Mouse (Mus musculus) layer of hippocampus, postnatal 36 days (tissue): ENCODE results near the gene Cdh23. TPM values are rescaled to one million over a fixed set of nuclear protein-coding genes. Genes with fewer than 3 reads are reported as not detected.
"Not testable (repeated sequence)": the region's sequence is repeated elsewhere in the genome, so short reads cannot be mapped to it uniquely, and the experiment has no call there.

Experiments
- DNase-seq, 2 experiments: peaks; one replicate each; pipeline ENCODE4 v3.0.0; 2022
- total RNA-seq, 2 experiments: library from RNA; stranded (reverse); gene quantifications; 2 replicates each; pipeline ENCODE4 v1.2.3; 2021

The Cdh23 gene
- total RNA-seq, result 1 to 10 TPM; 1.7 to 3.5 TPM

DNA sequence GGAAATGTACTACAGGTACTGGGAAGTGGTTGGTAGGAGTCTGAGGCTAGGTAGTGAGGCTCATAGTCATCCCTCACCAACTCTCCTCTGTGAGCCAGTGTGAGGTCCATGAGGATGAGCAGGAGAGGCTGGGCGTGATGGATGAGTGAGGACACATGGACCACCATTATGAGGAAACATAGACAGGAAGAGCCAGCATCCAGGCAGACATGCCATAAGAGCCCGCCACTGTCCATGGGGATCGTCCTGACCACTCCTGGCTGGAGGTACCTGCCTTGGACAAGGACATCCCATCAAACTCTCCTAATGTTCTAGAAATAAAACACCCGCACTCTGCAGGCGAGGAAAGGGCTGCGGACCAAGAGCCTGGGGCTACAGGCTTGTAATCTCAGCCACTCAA, at the start of gene Cdh23:
Cdh23 (minus strand) TSS at position 101 of the 400 bp plus-strand sequence.
- no peak for DNase-seq

DNA sequence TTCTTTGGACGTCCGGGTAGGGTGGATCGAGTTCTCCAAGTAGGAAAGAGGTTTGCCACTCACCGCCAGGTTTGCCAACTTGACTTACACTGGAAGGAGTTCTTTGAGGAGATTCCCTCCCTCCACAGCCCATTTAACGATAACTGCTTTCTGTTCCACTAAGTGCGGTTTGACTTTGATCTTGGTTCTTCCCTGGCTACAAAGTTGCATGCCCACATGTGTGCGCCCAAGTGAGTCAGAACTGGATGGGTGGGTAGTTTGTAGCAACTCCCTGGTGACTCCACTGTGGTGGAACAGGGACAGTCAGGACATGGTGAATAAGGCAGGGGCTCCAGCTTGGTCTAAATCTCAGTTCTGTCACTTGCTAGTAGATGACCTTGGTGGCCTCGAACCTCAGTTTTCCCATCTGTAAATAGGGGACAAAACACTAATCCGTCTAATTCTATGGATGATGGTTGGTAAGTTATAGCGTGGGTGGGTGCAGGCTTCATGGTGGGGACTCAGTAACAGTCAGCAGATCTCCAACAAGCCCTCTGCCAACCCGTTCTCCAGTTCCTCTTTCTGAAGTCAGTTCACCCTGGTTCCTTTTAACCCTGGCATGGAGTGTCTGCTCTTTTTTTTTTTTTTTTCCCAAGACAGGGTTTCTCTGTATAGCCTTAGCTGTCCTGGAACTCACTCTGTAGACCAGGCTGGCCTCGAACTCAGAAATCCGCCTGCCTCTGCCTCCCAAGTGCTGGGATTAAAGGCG, 48.4 kb upstream of the Cdh23 start:
- DNase-seq, result no peak

DNA sequence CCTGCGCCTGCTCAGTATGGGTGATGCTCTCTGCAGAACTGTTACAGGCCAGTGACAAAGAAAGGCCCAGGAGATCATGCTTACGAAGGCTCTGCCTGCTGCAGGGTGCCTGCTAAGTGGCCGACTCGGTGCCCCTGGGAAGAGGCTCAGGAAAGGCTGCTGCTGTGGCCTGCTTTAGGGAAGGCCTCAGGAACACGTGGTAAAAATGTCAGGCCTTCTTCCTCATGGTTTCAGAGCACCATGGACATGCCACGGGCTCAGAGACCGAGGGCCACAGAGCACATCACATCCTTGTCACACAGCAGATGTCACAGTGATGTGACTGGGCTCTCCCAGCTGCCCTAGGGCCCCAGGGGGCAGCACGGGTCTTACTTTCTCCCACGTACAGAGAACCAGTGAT, 47.4 kb upstream of the Cdh23 start:
- DNase-seq, result no peak

DNA sequence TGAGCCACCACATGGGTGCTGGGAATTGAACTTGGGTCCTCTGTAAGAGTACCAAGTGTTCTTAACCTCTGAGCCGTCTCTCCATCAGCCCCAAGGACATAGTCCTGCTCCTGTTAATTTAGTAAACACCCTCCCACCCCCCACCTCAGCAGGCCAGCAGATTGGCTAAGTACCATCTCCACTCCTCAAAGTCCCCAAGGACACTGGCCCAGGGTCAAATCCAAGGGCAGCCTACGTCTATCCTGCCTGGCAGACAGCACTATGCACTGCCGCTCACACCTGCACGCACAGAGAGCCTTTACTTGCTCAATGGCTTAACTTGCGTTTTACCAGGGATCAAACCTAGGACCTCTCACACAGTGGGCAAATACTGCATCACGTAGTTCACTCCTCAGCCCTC, 46.7 kb upstream of the Cdh23 start:
- no peak for DNase-seq

DNA sequence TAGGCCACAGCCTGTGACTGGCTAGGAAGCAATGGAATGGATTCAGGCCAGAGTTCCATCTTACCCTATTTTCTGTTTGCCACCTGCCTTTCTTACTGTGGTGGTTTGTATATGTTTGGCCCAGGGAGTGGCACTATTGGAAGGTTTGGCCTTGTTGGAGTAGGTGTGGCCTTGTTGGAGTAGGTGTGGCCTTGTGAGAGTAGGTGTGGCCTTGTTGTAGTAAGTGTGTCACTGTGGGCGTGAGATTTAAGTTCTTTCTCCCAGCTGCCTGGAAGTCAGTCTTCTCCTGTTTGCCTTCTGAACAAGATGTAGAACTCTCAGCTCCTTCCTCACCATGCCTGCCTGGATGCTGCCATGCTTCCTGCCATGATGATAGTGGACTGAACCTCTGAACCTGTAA, 46.0 kb upstream of the Cdh23 start:
- not testable (repeated sequence) for DNase-seq

DNA sequence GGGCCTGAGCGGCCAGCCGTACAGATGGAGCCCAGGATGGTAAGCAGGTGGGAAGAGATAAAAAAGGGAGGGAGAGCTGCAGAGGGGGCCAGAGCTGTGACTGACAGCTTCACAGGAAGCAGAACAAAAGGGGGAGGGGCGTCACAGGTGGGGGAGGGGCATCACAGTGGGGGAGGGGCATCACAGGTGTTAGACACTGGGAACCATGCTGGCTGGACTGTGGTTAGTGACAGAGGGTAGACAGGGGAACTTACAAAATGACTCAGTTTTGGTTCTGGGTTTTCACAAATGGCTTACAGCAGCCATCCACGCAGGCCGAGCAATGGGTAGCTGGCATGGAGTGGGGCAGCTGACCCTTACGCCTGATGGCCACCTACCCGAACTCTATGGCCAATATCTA, 45.1 kb upstream of the Cdh23 start:
- DNase-seq, result no peak

DNA sequence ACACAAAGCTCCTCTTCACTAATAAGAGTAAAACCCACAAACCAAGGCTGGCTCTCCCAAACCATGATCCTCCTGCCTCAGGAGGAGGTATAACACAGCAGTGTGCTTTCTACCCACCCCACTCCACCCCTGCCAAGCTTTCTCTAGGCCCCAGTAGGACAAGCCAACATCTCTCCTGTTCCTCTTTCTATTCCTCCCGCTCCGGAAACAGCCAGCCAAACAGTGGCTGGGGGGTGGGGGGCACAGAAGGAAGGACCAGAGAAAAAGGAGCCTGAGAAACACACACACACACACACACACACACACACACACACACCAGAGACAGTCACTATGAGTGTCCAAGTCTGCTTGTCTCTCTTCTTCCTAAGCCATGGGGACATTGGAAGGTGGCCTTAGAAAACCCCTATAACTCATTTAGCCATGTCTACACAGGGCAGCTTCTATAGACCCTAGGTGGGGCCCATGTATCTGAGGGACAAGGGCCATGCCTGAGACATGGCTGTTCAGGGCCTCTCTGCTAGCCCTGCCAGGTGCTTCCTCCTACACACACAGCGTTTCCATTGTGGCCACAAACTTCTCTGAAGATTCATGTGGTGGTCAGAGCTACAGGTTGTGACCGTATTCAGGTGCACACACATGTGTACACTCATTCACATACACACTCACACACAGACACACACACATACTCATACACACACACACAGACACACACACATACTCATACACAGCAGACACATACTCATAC, 43.5 kb upstream of the Cdh23 start:
- DNase-seq, result no peak

DNA sequence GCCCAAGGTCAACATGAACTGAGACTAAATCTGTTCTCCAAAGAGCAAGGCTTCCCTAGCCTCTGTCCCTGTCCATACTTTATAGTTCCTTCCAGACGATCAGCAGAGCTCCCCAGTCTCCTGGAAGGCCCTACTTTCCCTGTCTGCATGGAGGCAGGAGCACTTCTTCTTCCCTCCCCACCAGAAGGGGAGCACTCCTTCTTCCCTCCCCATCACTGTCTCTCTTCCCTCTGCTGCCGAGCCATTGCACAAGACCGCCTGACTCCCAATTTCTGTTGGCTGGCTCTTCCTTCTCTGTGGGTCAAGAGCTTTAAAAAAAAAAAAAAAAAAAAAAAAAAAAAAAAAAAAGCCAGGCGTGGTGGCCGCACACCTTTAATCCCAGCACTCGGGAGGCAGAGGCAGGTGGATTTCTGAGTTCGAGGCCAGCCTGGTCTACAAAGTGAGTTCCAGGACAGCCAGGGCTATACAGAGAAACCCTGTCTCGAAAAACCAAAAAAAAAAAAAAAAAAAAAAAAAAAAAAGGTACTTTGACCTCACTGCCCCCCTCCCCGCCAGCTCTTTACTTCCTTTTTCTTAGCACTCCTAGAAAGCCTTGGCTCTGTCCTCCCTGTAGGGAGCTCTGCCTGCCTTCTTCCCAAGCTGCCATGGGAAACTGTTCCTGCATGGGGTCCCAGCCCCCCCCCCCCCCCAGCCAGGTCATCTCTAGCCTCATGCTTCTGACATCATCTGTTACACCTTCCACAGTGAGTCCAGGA, 41.8 kb upstream of the Cdh23 start:
- DNase-seq, result no peak

DNA sequence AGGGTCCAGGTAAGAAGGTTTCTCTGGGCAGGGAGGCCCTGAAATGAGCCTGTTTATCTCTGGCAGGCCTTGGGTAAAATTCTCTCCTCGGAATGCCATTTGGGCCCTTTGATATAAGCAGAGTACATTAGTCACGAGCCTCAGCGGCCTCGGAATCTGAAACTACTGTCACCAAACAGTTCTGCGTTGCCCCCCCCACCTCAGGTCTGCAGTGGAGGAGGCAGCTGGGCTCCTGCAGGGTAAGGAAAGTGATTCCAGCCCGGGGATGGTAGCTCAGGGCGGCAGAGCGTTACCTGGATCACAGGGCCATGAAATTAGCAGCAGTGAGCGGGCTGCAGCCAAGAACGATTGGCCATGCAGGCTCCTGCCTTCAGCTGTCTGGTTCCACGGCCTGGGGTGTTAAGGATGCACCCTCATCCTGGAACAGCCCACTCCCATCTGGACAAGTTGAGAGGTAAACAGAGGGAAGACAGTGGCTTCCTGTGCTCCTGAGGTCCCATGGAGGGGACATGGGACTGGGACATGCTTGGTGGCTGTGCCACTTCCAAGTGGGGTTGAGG, 41.0 kb upstream of the Cdh23 start:
- DNase-seq, result no peak

DNA sequence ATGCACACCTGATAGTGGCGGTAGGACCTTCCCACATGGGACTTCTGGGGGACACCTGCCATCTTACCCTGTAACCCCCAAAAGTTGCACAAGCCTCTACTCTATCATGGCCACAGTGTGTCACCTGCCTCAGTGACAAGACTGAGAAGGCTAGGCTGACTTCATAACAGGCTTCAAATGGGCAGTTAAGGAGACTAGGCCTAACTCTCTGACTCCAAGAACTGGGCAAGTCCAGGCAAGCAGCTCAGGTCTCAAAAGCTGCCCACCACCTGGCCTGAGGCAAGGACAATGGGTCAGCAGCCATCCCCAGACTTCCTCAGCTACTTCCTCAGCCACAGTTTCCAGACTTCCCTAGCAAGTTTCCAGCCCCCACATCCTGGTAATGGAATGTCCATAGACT, 39.4 kb upstream of the Cdh23 start:
- DNase-seq, result no peak

DNA sequence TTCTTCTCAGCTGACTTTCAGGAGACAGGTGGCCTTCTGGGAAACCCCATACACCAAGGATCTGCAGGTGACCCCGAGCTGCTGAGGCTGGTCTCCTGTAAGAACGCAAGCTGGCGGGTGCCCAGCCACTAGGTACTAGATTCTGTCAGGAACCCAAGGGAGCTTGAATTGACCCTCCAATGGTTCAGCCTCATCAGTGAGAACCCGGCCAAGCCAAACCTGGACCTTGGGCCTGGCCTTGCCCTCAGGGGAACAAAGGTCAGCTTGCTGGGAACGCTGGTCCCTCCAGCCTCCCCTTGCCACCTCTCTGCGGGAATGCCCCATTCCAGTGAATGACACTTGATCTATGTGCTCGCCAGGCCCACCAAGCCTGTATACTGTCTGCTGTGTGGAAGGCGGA, 37.2 kb upstream of the Cdh23 start:
- DNase-seq, result no peak

DNA sequence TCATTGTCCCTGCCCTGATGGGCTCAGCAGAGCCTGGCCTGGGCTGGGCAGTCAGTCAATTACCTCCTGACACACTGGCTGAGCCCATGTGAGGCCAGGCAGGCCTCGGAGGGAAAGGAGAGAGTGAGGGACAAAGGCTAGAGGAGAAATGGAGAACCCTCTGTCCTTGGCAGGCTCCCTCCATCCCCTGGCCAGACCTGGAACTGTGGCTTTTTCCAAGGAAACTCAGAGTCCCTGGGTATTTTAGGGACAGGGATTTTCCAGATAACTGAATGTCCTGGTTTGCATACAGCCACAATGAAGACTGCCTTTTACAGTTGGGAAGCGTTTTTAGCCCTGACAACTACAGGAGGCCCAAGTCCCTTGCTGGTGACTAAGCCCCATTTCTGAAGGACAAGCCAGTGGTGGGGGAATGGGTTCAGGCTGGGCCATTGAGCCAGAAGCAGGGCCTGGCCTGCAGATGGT, 36.1 kb upstream of the Cdh23 start:
- DNase-seq, result no peak

DNA sequence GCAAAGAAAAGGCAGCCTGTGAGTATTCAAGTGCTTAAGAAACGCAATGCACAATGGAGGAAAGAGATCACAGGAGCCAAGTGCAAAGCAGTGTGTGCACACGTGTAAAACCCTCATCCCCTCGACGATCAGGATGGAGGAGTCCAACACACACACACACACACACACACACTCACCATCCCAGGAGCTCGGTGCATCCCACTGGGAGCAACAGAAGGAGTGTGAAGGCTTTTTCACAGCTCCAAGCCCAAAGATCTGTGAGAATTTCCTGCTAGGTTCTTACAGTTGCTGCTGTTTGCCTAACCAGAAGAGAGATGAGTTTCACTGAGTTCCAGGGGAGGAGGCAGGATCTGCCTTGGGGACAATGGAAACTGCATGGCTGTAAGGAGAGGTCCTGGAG, 35.5 kb upstream of the Cdh23 start:
- no peak for DNase-seq

DNA sequence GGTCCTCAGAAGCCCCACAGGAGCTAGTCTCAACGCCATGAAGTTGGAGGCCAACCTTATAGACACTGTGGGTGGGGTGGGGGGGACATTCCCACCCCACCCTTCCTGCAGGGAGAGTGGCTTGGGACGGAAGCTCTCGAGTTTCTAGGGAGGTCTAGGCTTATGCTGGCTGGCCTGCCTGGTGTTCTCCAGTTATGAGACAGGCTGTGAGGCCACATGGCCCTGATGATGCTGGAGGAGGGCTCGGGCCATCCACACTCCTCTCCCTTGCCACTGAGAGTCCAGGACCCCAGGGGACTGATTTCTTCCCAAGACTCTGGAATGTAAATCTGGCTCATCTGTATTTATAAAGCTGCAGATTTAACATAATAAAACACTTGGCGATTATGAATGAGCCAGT, 31.0 kb upstream of the Cdh23 start:
- no peak for DNase-seq

DNA sequence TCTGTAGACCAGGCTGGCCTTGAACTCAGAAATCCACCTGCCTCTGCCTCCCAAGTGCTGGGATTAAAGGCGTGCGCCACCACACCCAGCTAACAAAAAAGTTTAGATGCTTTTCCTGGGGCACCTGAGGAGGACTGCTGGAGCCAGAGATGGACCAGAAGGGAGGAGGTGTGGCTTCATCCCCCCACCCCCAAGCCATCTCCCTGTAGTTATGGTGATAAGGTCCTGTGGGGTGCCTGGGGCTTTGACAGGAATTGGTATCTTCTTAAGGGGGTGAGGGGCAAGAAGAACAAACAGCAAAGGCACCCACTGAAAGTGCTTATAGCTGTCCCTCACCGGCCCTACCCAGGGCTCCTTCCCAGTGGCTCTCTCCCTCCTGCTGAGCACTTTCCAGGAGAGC, 30.6 kb upstream of the Cdh23 start:
- no peak for DNase-seq

DNA sequence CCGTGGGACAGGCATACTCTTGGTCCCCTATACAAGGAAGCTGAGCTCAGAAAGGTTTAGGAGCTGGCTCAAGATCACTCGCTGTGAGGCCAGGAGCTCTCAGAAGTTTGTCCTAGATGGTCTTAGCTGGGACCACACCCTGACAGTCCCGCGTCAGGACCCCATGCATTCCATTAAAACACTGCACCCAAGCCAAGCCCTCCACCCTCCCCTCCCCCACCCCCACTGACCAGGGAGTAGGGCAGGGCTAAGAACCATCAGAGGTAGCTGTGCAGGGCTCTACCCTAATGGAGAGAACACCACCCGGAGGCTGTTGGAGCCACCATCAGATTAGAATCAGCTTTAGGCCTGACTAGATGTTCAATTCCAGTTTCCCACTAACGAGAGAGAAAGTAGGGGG, 28.2 kb upstream of the Cdh23 start:
- no peak for DNase-seq

DNA sequence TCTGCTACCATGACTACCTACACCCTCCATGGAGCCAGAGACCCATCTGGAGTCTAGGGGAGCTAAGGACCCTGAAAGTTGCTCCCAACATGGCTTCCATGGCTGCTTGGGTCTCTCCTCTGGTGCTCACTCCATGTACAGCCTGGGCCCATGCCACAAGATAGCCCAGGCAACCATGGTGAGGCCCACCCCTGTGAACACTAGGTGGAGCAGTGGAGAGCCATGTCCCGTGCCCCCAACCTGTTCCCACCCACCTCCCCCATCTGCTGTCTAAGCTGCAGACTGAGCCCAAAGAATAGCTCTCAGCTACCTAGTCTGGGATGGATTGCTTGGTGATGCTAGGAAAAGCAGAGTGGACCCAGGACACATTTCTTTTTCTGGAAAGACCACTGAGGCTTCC, 27.1 kb upstream of the Cdh23 start:
- DNase-seq, result no peak

DNA sequence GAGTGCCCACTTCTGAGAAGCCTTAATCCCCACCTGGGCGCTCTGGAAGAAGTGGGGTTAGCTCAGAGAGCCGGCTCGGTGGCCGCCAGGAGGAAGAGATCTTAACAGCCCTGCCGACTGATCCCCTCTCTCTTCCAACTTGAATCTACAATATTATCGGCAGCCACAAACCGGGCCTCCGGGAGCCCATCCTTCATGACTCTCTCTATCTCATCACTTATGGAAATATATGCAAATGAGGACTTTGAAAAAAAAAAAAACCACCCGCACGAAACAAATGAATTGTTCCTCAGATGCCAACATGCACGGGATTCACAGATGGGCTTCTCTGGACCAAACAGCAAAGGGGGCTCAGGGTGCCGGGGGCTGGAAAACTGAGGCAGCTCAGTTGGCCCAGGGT, 25.4 kb upstream of the Cdh23 start:
- DNase-seq, result no peak

DNA sequence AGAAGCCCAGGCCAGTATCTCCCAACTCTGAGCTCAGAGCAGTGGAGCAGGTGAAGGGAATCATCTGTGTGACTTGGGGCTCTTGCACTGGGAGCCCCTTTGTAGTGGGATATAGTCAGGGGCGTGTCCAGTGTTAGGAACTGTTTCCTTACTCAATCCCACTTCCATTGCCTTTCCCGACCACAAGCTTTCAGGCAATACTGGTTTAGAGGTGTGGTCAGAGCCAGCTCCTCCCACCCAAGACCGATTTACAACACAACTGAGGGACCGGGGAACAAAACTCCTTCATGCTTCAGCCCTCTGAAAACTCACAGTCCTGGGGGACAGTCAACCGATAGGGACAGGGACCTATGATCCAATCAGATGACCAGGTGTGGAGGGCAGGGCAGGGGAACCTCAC, 24.2 kb upstream of the Cdh23 start:
- DNase-seq, result no peak

DNA sequence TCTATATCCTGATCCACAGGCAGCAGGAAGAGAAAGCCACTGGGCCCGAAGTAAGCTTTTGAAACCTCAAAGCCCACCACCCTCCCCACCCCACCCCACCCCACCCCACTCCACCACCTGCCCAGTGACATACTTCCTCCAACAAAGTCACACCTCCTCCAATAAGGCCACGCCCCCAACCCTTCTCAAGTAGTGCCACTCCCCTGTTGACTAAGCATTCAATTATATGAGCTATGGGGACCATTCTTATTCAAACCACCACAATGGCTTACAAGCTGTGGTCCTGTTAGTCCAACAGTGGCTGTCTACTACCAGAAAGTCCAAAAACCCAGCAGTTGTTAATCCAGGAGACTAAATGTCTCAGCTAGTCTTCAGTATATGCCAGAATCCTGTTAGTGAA, 22.2 kb upstream of the Cdh23 start:
- DNase-seq, result no peak

DNA sequence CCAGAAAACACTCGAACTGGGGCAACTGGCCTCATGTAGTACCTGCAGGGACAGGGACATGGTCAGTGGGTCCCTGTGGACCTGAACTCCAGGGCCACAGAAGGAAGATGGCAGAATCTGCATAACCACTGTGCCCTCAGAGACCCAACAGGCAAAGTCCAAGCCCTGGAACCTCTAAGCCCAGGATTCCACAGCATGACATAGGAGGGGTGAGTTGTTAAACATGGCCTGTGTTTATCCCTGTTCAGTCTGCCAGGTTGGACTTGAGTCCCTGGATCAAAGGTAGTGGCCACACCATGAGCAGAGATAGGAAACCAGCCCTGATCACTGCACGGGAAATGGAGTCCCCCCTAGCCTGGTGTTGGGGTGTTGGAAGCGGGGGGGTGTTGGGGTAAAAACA, 20.2 kb upstream of the Cdh23 start:
- DNase-seq, result no peak

DNA sequence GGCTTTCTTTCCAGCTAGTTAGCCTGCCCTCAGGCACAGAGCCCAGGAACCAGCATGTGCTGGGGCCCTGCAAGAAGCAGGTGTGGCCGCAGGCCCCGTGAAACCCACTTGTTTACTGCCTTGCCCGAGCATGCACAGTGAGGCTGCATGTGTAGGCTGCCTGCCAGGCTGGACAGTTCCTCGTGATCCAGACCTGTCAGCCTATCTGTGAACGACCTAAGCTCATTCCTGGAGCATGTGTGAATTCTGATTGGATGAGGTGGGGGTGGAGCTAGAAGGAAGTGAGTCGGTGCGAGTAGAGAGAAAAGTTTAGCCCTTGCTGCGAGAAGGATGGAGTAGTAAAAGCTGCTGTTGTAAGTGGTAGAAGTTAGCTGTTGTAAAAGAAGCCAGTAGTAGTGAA, 16.0 kb upstream of the Cdh23 start:
- DNase-seq, result not testable (repeated sequence)

DNA sequence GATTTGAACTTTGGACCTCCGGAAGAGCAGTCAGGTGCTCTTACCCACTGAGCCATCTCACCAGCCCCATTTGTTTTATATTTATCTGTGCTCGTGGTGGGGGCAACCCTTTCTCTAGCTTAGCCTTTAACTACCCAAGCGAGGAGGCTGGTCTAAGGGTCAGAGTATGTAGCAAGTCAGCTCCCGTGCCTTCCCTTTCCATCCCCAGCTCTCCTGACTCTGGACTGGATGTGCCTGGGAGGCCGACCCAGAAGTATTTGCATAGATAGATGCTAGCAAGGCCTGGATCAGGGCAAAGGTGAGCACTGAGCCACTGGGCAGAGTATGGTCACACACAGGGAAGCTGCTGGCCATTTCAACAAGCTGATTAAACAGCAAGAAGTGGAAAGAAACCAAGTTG, 12.5 kb upstream of the Cdh23 start:
- no peak for DNase-seq
